Mouse (Mus musculus): ENCODE measurements around the gene Etfrf1.

The Etfrf1 gene

GRCm38 (mm10) chr6:145210816-145211338 is at the start of gene Etfrf1, which contains the start of gene Casc1:
Etfrf1 (plus strand) TSS chr6:145211134.
Casc1 (minus strand) TSS chr6:145211005.
- DNase-seq (ENCODE audit: low spot score in 2 of 2) = peak; percentile 91 to 98

- DNase-seq (ENCODE audit: low spot score in 2 of 2) = no peak
These were observed 38.9 kb upstream of the Etfrf1 start for GRCm38 (mm10) chr6:145171892-145172606.

- DNase-seq (ENCODE audit: low spot score in 2 of 2) = no peak
These were observed 37.1 kb upstream of the Etfrf1 start for GRCm38 (mm10) chr6:145173781-145174191.

DNA sequence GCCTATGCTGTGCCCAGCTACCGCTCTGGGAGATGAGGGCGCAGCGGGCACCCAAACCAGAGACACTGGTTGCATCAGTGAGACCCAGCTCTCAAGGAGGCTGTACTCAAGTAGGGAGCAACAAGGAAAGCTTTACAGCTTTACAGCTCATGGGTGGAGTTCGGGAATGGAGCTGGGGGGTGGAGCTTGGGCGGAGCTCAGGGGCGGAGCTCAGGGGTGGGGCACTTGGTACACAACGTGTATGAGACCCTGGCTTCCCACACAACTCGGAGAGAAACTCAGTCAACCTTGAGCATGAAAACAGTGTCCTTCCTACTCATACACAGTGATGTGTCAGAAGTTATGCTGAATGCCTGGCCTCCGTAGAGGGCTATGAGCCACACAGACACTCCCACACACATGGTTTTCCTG is 35.4 kb upstream of the Etfrf1 start:
- DNase-seq (ENCODE audit: low spot score in 2 of 2) = no peak

DNA sequence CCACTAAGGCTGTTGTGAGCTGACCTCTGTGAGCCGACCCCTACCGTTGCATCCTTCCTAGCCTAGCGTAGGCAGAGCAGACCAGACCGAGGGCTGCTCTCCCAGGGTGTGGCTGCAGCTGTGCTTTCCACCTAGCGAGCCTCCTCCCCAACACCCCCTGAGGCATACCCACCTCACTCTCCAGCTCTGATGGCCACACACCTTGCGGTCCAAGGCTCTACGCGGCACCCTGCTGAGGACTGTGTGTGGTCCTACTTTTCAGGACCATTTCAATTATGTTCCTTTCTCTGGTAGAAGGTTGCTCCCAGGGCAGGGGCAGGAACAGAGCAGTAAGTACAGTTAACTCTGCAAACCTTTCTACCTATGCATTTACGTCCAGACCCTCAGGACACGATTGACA is 34.5 kb upstream of the Etfrf1 start:
- no peak for DNase-seq (ENCODE audit: low spot score in 2 of 2)

DNA sequence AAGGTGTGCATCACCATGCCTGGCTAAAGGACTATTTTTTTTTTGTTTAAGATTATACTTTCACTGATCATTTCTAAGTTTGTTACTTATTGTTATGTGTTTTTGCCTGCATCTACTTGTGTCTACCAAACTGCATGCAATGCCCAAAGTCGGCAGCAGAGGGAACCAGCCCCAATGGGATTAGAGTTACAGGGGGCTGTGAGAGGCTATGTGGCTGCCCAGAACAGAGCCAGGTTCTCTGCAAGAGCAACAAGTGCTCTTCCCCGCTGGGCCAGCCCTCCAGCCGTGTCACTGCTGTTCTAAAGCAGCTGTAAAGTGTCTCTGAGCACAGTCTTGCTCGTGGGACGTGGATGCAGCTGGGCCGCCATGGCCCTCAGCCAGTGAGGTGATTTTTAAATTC is 31.3 kb upstream of the Etfrf1 start:
- DNase-seq (ENCODE audit: low spot score in 2 of 2) = peak; percentile 44 to 83

- no peak for DNase-seq (ENCODE audit: low spot score in 2 of 2)
These were observed 28.9 kb upstream of the Etfrf1 start for GRCm38 (mm10) chr6:145182044-145182443.

GRCm38 (mm10) chr6:145186096-145186495 is 24.8 kb upstream of the Etfrf1 start:
- no peak for DNase-seq (ENCODE audit: low spot score in 2 of 2)

- peak in 1 of 2 experiments; percentile 30 for DNase-seq (ENCODE audit: low spot score in 2 of 2)
These were observed 23.5 kb upstream of the Etfrf1 start for GRCm38 (mm10) chr6:145187093-145188088.

DNA sequence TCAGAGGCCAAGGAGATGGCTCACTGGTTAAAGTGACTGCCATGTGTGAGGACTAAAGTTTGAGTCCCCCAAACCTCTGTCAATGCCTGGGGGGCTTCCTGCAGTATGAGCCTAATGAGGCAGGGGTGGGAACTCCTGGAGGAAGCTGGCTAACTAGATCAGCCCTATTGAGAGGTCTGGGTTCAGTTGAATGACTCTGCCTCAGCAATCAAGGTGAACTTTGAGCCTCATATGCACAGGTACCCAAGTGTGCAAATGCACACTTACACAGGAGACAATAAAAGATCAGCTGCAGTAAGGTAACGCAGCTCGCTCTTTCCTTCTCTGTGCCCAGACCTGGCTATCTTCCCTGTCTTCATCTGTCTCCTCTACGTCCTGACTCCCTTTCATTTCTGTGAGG is 17.9 kb upstream of the Etfrf1 start:
- DNase-seq (ENCODE audit: low spot score in 2 of 2) = no peak

DNA sequence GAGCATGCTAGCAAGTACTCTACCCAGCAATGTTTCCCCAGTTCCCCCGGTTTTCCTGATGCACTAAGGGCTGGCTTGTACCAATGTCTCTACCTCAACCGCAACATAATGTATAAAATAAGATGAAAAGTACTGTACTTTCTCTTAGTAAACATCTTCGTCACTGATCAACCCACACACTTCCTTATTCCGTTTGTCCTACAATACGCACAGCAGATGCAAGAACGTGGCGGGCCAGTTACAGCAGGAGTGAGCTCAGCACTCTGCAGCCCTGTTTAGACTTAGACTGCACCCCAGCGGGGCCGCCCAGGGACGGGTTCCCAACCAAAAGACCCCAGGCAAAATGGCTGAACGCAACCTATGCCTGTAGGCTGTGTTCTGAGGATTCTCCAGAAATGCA is 17.5 kb upstream of the Etfrf1 start:
- peak in 1 of 2 experiments; percentile 31 for DNase-seq (ENCODE audit: low spot score in 2 of 2)

GRCm38 (mm10) chr6:145197949-145198686 is 12.8 kb upstream of the Etfrf1 start:
- no peak for DNase-seq (ENCODE audit: low spot score in 2 of 2)

GRCm38 (mm10) chr6:145202432-145203125 is 8.4 kb upstream of the Etfrf1 start:
- DNase-seq (ENCODE audit: low spot score in 2 of 2) = no peak

DNA sequence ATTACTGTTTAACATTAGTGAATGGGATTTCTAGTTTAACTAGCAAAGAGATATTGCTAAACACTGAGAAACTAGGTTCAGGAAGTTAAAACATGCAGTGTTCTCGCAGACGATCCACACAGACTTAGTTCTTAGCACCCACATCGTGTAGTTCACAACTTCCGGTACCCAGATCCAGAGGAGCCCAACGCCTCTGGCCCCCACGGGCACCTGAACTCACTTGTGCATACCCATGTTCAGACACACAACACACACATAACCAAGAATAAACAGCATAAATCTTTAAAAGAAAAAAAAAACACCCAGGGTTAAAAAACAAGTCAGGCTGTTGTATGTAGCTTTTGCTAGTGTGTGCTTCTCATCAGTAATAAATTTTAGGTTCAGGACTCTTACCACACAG is 6.5 kb upstream of the Etfrf1 start:
- DNase-seq (ENCODE audit: low spot score in 2 of 2) = no peak

DNA sequence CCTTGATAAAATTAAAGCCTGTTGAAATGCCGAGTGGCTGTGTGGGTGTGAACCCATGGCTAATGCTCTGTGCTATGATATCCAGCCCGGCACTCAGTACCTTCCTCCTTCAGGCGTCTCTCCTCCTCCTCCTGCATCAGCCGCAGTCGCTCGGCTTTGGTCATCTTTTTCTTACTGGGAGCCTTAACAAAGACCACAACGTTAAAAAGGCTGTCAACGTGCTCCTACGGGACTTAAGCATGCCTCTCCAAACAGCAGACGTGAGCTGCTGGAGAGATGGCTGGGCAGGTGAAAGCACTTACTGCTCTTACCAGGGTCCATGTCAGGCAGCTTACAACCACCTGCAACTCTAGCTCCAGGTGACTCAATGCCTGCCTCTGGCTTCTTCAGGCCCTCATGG is 5.8 kb upstream of the Etfrf1 start:
- DNase-seq (ENCODE audit: low spot score in 2 of 2) = no peak

DNA sequence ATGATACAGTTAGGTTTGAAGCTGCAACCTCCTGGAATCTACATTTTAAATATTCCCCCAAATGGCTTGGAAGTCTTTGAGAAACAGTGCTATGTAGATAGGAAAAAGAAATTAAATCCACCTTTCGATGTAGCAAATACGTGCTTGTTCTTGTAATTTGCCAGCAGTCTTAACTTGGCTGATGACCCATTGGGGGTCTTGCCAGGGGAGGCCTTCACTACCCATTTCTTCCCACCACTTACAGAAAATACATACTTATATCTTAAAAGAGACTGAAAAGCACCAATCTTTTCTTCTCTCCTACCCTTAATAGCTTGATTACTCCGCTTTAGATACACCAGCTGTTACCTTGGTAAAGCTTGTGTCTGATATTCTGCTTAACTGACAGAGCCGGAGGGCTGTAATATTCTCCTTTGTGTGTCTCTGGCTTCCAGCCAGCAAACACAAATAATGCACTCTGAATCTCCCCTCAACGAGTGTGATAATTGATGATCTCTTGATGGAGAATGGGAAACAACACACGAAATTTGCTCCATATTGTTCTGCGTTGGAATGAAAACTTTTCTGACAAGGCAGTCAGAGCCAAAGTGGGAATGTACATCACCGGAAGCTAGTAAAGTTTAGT is 766 bp upstream of the Etfrf1 start:
- DNase-seq (ENCODE audit: low spot score in 2 of 2) = no peak

GRCm38 (mm10) chr6:145211376-145212305 is 707 bp downstream of the Etfrf1 start:
- peak in 1 of 2 experiments; percentile 27 for DNase-seq (ENCODE audit: low spot score in 2 of 2)

DNA sequence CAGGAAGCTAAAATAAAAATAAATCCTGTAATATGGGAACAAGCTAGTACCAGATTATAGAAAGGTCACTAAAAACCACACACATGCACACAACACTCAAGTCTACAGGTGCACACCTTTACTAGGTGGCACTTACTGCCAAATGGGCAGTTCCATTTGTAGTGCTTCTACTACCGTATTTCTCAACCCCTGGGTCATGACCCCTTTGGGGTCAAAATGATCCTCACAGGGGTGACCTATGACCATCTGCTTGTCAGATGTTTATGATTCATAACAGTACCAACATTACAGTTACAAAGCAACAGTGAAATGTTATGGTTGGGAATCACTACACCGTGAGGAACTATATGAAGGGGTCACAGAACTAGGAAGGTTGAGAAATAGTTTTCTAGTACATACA is 3.0 kb downstream of the Etfrf1 start:
- no peak for DNase-seq (ENCODE audit: low spot score in 2 of 2)

GRCm38 (mm10) chr6:145215826-145216225 is 4.9 kb downstream of the Etfrf1 start:
- DNase-seq (ENCODE audit: low spot score in 2 of 2) = no peak

Measured in spleen, postnatal 10 days (tissue).